Mouse (Mus musculus) intestine, postnatal 0 days (tissue): Measurements from ENCODE around the gene Ntan1. TPM values are rescaled to one million over a fixed set of nuclear protein-coding genes. Genes with fewer than 3 reads are reported as not detected.

Experiments
- ATAC-seq: fragments of 200-750 bp; cut with Nextera tagmentation; 2 replicates; pipeline ENCODE4 v1.8.0; 2017; ENCODE audit warnings: mild to moderate bottlenecking, moderate TSS enrichment, moderate library complexity
- H3K27ac ChIP-seq: fragments of 300-500 bp; sonication (generic); 2 replicates; pipeline ENCODE4 v1.5.1; 2014; ENCODE audit warnings: mild to moderate bottlenecking, low read depth, low read length, moderate library complexity
- H3K27me3 ChIP-seq: fragments of 300-500 bp; sonication (generic); replicated peaks from 2 replicates; pipeline ENCODE4 v1.6.1; 2014; ENCODE audit warnings: low read length, mixed read lengths; ENCODE audit not compliant: control insufficient read depth, insufficient read depth
- H3K36me3 ChIP-seq: fragments of 300-500 bp; sonication (generic); 2 replicates; pipeline ENCODE4 v1.6.1; 2014; ENCODE audit warnings: mild to moderate bottlenecking, moderate library complexity; ENCODE audit not compliant: control insufficient read depth, insufficient read depth
- H3K4me1 ChIP-seq: fragments of 300-500 bp; sonication (generic); replicated peaks from 2 replicates; pipeline ENCODE4 v1.6.1; 2014; ENCODE audit warnings: antibody characterized with exemption, low read length, mixed read lengths; ENCODE audit not compliant: control insufficient read depth, insufficient read depth
- H3K4me2 ChIP-seq: fragments of 300-500 bp; sonication (generic); replicated peaks from 2 replicates; pipeline ENCODE4 v1.6.1; 2014; ENCODE audit warnings: low read depth, mild to moderate bottlenecking, moderate library complexity
- H3K4me3 ChIP-seq: fragments of 300-500 bp; sonication (generic); 2 replicates; pipeline ENCODE4 v1.5.1; 2014; ENCODE audit warnings: low read depth, low read length
- H3K9ac ChIP-seq: fragments of 300-500 bp; sonication (generic); 2 replicates; pipeline ENCODE4 v1.6.1; 2014; ENCODE audit warnings: mild to moderate bottlenecking, low read depth, low read length
- H3K9me3 ChIP-seq: fragments of 300-500 bp; sonication (generic); 2 replicates; pipeline ENCODE4 v1.6.1; 2016; ENCODE audit warnings: mixed run types; ENCODE audit not compliant: control insufficient read depth
- CTCF ChIP-seq: sonication (generic); IDR thresholded peaks from 2 replicates; pipeline ENCODE4 v1.5.1; 2016; ENCODE audit warnings: low read depth, mild to moderate bottlenecking, control low read depth, antibody characterized with exemption, moderate library complexity
- WGBS: fragments of 180-500 bp; shearing (Covaris S2); extraction: QIAGEN DNeasy Blood & Tissue Kit; methylation state at CpG from one replicate; pipeline ENCODE4 v1.1.7; 2014; 5-methylcytosine and 5-hydroxymethylcytosine counted together
- polyA plus RNA-seq: library from polyadenylated mRNA; unstranded; fragments of >200 nt; fragmentation: Nextera tagmentation; extraction: Ambion mirVana; gene quantifications from 2 replicates; pipeline ENCODE4 v1.2.1, GENCODE M21; 2015

The Ntan1 gene
- polyA plus RNA-seq, 1 experiment from 2014 or later, result 115 TPM

- Histone ChIP-seq H3K9me3 (no peaks in the 10 kb centered on the region), H3K4me3 (no peak overlapping the region), H3K36me3 (peaks cover 90% of the 10 kb centered on the region), H3K9ac (no peak overlapping the region), H3K4me1 (no peaks in the 10 kb centered on the region), H3K27me3 (no peaks in the 10 kb centered on the region), H3K4me2 (no peak overlapping the region), H3K27ac (no peak overlapping the region)
- TF ChIP-seq CTCF, result no peak
- ATAC-seq, result no peak
- WGBS, result 95% methylated on average over 3 of the region's 3 CpGs
Measured at GRCm38 (mm10) chr16:13840956-13841355, 22.3 kb downstream of the Ntan1 start.

GRCm38 (mm10) chr16:13845031-13845430 is 26.4 kb downstream of the Ntan1 start:
- ATAC-seq, result no peak
- no peak overlapping the region for H3K4me3 ChIP-seq
- no peak overlapping the region for H3K9ac ChIP-seq
- peaks cover 81% of the 10 kb centered on the region for H3K36me3 ChIP-seq
- TF ChIP-seq CTCF, result no peak
- no peak overlapping the region for H3K27ac ChIP-seq
- H3K9me3 ChIP-seq, result no peaks in the 10 kb centered on the region
- H3K4me2 ChIP-seq, result no peak overlapping the region
- H3K4me1 ChIP-seq, result no peaks in the 10 kb centered on the region
- H3K27me3 ChIP-seq, result no peaks in the 10 kb centered on the region
- 94% methylated on average over 5 of the region's 5 CpGs for WGBS

GRCm38 (mm10) chr16:13846675-13847074 is 28.0 kb downstream of the Ntan1 start:
- H3K27me3 ChIP-seq, result no peaks in the 10 kb centered on the region
- no peak for TF ChIP-seq CTCF
- H3K4me1 ChIP-seq, result no peaks in the 10 kb centered on the region
- H3K9ac ChIP-seq, result no peak overlapping the region
- peaks cover 67% of the 10 kb centered on the region for H3K36me3 ChIP-seq
- no peak for ATAC-seq
- no peak overlapping the region for H3K4me3 ChIP-seq
- no peaks in the 10 kb centered on the region for H3K9me3 ChIP-seq
- H3K27ac ChIP-seq, result no peak overlapping the region
- H3K4me2 ChIP-seq, result no peak overlapping the region
- WGBS, result 100% methylated on average over 1 of the region's 1 CpGs

GRCm38 (mm10) chr16:13848310-13848709 is 29.7 kb downstream of the Ntan1 start:
- H3K9ac ChIP-seq, result no peak overlapping the region
- H3K4me2 ChIP-seq, result no peak overlapping the region
- H3K27me3 ChIP-seq, result no peaks in the 10 kb centered on the region
- H3K9me3 ChIP-seq, result no peaks in the 10 kb centered on the region
- ATAC-seq, result no peak
- no peaks in the 10 kb centered on the region for H3K4me1 ChIP-seq
- H3K36me3 ChIP-seq, result peaks cover 63% of the 10 kb centered on the region
- no peak for TF ChIP-seq CTCF
- no peak overlapping the region for H3K4me3 ChIP-seq
- no peak overlapping the region for H3K27ac ChIP-seq
- 44% methylated on average over 2 of the region's 2 CpGs for WGBS

- H3K4me3 ChIP-seq, result no peak overlapping the region
- no peak for ATAC-seq
- no peaks in the 10 kb centered on the region for H3K4me1 ChIP-seq
- no peaks in the 10 kb centered on the region for H3K9me3 ChIP-seq
- peaks cover 51% of the 10 kb centered on the region for H3K36me3 ChIP-seq
- no peak overlapping the region for H3K9ac ChIP-seq
- no peak for TF ChIP-seq CTCF
- H3K27me3 ChIP-seq, result no peaks in the 10 kb centered on the region
- no peak overlapping the region for H3K27ac ChIP-seq
- 94% methylated on average over 4 of the region's 4 CpGs for WGBS
- no peak overlapping the region for H3K4me2 ChIP-seq
Measured at GRCm38 (mm10) chr16:13851446-13851845, 32.8 kb downstream of the Ntan1 start.

GRCm38 (mm10) chr16:13853886-13854285 is 35.2 kb downstream of the Ntan1 start:
- WGBS, result 95% methylated on average over 4 of the region's 4 CpGs
- no peak for ATAC-seq
- H3K9me3 ChIP-seq, result no peaks in the 10 kb centered on the region

GRCm38 (mm10) chr16:13866076-13866475 is 47.4 kb downstream of the Ntan1 start:
- WGBS, result 35% methylated on average over 4 of the region's 4 CpGs

More at GRCm38 (mm10) chr16:13853886-13854285, 35.2 kb downstream of the Ntan1 start:
- Histone ChIP-seq H3K9ac (no peak overlapping the region), H3K36me3 (peaks cover 44% of the 10 kb centered on the region), H3K27me3 (no peaks in the 10 kb centered on the region), H3K4me2 (no peak overlapping the region), H3K4me3 (no peak overlapping the region), H3K27ac (no peak overlapping the region), H3K4me1 (no peaks in the 10 kb centered on the region)
- TF ChIP-seq CTCF, result no peak

More at GRCm38 (mm10) chr16:13866076-13866475, 47.4 kb downstream of the Ntan1 start:
- Histone ChIP-seq H3K4me2 (no peak overlapping the region), H3K27me3 (no peaks in the 10 kb centered on the region), H3K36me3 (peaks cover 45% of the 10 kb centered on the region), H3K9ac (no peak overlapping the region), H3K27ac (0 out of 2 replicates have a peak overlapping the region, but pooled peaks have one; percentile 28), H3K9me3 (no peaks in the 10 kb centered on the region), H3K4me3 (no peak overlapping the region), H3K4me1 (no peaks in the 10 kb centered on the region)
- no peak for TF ChIP-seq CTCF
- peak; percentile 70 for ATAC-seq
